In the genomic region with DNA sequence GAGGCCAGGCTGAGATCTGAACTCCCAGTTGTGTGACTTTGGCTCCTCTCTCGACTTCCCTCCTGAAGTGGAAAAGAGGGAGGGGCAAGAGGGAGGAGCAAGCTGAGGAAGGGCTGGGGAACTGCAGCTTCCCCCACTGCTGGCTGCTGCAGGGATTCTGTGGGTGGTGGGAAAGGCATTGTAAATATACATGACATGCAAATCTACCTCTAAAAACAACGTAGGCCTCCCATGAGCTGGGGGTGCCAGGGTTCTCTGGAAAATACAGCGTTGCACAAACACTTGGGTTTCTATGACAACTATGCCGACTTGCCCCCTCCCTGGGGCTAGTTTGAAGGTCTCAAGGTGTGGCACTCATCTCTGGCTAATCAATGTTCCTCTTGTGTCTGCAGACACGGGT, we compare ENCODE assay signal across 16 mouse cellular contexts. TPM values are rescaled to one million over a fixed set of nuclear protein-coding genes. Genes with fewer than 3 reads are reported as not detected.
DNase-seq lines count a peak whose midpoint lies in the region; TF ChIP-seq lines count a peak whose summit lies in the region.
"Had no signal": no experiment of that assay in that cellular context is flagged by ENCODE, and none has a peak within 500 bp of the region (broad histone marks: within the 10 kb centered on the region; RNA-seq: fewer than 3 reads in every experiment).

No protein-coding gene starts in this region.

- DNase-seq in layer of hippocampus, adult 9-11 months = peak; percentile 41
- no peak for DNase-seq in layer of hippocampus, postnatal 10 days (ENCODE audit: low spot score in 2 of 2)
- peak; percentile 64 for DNase-seq in R1 (ENCODE audit: low read depth, low spot score)
- peak; percentile 68 for DNase-seq in brain, embryonic 14.5 days (ENCODE audit: low read depth)
- peak; percentile 72 to 84 for DNase-seq in right cerebral cortex, postnatal 10 days (ENCODE audit: low spot score in 2 of 2)
- no peak for DNase-seq in testis, postnatal 10 days (ENCODE audit: low spot score)
- DNase-seq in adrenal gland, adult 2 months = no peak
- DNase-seq: adrenal gland, postnatal 10 days; cerebellum, adult 11 months; cerebellum, postnatal 10 days; gastrocnemius, adult 2 months; heart, postnatal 10 days; kidney, adult 2 months; kidney, postnatal 14 days; liver, embryonic 13.5 days; thymus, postnatal 14 days had no signal

- no peak for TF ChIP-seq POLR2A in brain, embryonic 14.5 days (IDR thresholded peaks at IDR 0.05; ENCODE audit: borderline replicate concordance, extremely low read depth, insufficient read depth, insufficient read length, poor library complexity, severe bottlenecking)

- TF ChIP-seq CTCF in brain, embryonic 14.5 days (IDR thresholded peaks at IDR 0.05; ENCODE audit: borderline replicate concordance, extremely low read depth, insufficient read depth, insufficient read length) = no peak

RNA-seq across cellular contexts. Expression of a gene that starts 50.9 kb away (rescaled TPM):
- 100 to 1,000 TPM; 220 to 257 TPM for total RNA-seq in layer of hippocampus, postnatal 10 days (2021)
- polyA plus RNA-seq in brain, embryonic 14.5 days (2012; rRNA removed) = 344 and 397 TPM in 2 replicates
- total RNA-seq in adrenal gland, adult 2 months (2021) = 10 to 100 TPM; 49.5 to 58.3 TPM
- 87.7 and 90.7 TPM in 2 replicates for polyA plus RNA-seq in adrenal gland, adult 2 months (2012; rRNA removed)

Comparison
In these comparisons a context has a peak if more than half of its experiments do, and no peak if none do; other contexts are left out.
1. DNase-seq: peak in layer of hippocampus, adult 9-11 months (single experiment), R1 (single experiment), brain, embryonic 14.5 days (single experiment) and right cerebral cortex, postnatal 10 days (2 of 2); none in layer of hippocampus, postnatal 10 days (0 of 2), testis, postnatal 10 days (single experiment) and adrenal gland, adult 2 months (single experiment).